Mouse (Mus musculus) adrenal gland, adult 18-20 months (tissue): ENCODE results near the gene Chd9. TPM values are rescaled to one million over a fixed set of nuclear protein-coding genes. Genes with fewer than 3 reads are reported as not detected.
A peak's percentile ranks its signal among the peaks of the same experiment; 100 is the strongest.

Experiments
- DNase-seq, 2 experiments: peaks; one replicate each; pipeline ENCODE4 v3.0.0; 2021 to 2022; ENCODE audit warnings: low spot score in 2 of 2
- total RNA-seq, 2 experiments: library from RNA; stranded (reverse); gene quantifications; 1 replicate in 1 of 2; 2 replicates in 1 of 2; pipeline ENCODE4 v1.2.3; 2021

The Chd9 gene
- total RNA-seq, 2 experiments from 2014 or later: 66.8 to 77.4 TPM

- DNase-seq: no peak
These were observed 6.1 kb downstream of the Chd9 start for GRCm38 (mm10) chr8:90834321-90834672.

DNA sequence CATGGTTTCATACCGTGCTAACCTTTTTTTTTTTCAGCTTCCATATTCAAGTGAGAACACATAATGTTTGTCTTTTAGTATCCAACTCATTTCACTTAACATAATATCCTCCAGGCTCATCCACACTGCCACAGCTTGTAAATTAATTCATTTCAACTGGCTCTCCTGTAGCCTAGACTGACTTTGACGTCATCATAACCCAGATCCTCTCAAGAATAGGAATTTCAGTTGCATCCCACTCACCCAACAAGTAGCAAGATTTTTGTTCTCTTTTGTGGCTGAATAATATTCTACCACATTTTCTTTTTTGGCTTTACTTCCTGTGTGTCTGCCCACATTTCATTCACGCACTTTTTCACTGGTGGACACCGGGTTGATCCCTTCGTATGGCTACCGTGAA, 9.3 kb downstream of the Chd9 start:
- no peak for DNase-seq

- no peak for DNase-seq
These were observed 11.9 kb downstream of the Chd9 start for GRCm38 (mm10) chr8:90839725-90840714.

DNA sequence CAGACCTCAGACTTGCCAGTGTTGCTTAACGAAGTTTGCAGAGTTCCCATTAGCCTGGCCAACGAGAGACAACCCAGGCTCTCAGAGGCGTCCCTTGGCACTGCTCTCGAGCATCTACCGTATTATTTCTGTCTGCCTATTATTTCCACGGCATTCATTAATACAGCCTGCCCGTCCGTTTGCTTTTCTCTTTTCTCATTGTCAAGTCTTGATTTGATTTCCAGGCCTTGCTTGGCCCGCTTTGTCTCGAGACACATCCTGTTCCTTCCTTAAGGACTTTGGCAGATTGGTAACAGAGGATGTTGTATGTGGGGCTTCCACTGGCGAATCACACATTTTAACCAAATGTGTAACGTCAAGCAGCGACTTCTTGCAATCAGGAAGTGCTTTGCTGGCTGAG, 13.2 kb downstream of the Chd9 start:
- DNase-seq: no peak

DNA sequence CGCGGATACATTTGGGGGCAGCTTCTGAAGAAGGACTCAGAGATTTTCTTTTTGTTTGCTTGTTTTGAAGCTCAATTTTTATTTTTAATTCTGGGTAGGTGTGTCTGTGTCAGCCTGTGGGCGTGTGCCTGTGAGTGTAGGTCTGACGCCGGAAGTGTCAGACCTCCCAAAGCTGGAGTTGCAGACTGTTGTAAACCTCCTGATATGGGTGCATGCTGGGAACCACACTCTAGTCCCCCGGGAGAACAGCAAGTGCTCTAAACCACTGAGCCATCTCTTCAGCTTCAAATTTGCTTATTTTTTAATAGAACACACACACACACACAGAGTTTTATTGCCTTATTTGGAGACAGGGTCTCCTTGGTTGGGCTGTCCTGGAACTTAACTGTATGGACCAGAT, 15.0 kb downstream of the Chd9 start:
- no peak for DNase-seq

GRCm38 (mm10) chr8:90844179-90844967, 16.2 kb downstream of the Chd9 start:
- no peak for DNase-seq

DNA sequence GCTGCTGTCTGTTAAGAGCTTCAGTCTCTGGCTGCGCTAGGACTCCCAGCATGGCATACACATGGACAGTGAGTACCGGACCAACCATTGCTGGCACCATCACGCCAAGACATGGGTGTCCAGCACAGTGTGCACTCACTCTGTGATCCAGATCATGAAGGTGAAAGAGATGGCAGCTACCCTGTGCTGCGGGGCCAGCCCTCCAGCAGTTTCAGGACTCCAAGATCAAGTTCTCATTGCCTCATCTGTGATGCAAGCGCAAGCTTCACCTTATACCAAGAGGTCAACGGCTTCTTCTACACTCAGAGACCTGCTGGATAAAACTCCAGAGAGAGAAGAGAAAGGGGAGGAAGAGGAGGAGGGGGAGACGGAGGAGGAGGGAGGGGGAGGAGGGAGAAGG, 19.8 kb downstream of the Chd9 start:
- no peak for DNase-seq

GRCm38 (mm10) chr8:90849462-90850050, 21.4 kb downstream of the Chd9 start:
- no peak for DNase-seq

- DNase-seq: no peak
These were observed 23.4 kb downstream of the Chd9 start for GRCm38 (mm10) chr8:90851544-90851943.

DNA sequence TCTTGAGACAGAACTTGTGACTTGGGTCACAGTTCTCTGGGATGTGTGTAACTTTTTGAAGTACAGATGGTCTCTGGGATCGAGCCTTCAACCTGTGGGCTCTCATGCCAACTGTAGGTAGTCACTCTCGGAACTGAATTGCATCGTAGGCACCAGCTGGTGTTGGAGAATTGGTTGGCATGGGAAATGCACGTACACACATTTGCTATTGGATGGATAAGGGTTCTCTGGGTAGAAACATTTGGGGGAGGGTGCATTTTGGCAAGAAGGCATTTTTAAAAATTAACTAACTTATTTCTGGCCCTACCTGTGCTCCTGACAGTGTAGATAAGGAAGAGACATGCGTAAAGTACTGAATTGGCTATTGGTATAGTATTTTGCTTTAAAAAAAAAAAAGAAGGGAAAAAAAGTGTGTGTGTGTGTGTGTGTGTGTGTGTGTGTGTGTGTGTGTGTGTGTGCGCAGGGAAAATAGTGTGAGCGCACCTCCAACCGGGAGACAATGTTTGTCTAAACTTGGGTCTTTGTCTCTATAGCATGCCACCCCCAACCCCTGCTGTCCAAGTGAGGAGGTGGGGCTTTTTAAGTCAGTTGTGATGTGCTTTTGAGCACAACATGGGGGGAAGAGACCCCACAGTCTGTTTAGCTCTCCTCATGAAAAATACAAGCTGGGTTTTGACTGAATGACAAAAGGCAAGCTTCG, 26.0 kb downstream of the Chd9 start:
- no peak for DNase-seq

DNA sequence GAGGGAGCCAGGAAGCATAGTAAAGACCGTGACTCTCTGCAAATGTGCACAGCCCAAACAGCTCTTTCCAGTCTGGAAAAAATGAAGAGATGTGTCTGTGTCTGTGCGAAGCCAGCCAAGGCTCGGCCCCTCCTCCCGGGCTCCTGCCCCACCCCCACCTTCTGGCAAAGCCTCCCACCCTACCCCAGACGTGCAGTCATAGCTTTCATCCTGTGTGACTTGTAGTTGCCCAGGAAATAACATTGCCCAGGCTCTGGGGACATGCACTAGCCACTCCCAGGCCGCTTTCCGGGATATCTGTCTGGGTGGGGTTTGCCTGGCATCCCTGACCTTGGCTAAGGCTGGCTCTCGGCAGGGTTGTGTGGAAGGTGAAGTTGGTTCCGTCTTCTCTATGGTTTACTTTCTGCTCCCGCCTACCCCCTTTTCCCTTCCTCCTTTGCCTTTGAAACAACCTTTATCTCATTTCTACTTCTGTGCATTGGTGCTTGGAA, 26.6 kb downstream of the Chd9 start:
- no peak for DNase-seq

DNA sequence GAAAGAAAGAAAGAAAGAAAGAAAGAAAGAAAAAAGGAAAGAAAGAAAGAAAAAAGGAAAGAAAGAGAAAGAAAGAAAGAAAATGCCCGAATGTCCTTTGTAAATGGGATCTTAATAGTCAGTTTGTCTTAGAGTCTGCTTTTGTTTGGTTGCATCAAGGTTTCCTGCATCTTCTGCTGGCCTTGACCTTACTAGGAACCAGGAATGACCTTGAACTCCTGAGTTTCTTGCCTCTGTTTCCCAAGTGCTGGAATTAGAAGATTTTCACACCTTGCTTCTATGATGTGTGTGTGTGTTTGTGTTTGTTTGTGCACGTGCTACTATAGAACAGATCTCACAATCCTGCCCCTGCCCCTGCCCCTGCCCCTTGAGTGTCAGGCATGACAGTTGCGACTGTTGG, 28.0 kb downstream of the Chd9 start:
- no peak for DNase-seq

DNA sequence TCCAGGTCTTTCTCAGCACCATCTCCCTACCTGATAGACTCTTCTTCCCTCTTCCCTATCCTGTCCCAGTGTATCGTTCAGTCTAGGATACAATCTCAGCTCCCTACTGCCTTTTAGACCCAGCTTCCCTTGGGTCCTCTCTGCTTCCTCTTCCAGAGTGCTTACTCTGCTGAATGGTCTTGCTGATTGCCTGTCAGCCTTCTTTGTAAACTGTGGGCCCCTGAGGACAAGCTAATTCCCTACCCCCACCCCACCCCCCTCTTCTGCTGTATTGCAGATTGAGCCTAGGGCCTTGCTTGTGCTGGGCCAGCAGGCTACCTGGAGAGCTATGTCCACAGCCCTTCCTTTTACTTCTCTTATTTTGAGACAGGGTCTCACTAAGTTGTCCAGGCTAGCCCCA, 28.8 kb downstream of the Chd9 start:
- no peak for DNase-seq

DNA sequence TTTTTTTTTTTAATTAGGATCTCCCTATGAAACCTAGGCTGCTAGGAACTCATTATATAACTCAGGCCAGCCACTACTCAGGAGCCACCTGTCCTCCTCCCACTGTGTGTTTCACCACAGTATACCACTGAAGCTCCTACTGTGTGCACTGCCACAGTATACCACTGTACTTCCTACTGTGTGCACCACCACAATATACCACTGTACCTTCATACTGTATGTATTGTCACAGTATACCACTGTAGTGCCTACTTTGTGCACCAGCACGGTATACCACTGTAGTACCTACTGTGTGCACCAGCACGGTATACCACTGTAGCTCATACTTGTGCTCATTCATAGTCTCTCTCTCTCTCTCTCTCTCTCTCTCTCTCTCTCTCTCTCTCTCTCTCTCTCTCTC, 29.9 kb downstream of the Chd9 start:
- no peak for DNase-seq

- no peak for DNase-seq
These were observed 33.3 kb downstream of the Chd9 start for GRCm38 (mm10) chr8:90861266-90861944.

- peak in 1 of 2 experiments; percentile 47 for DNase-seq
These were observed 33.9 kb downstream of the Chd9 start for GRCm38 (mm10) chr8:90862038-90862437.

DNA sequence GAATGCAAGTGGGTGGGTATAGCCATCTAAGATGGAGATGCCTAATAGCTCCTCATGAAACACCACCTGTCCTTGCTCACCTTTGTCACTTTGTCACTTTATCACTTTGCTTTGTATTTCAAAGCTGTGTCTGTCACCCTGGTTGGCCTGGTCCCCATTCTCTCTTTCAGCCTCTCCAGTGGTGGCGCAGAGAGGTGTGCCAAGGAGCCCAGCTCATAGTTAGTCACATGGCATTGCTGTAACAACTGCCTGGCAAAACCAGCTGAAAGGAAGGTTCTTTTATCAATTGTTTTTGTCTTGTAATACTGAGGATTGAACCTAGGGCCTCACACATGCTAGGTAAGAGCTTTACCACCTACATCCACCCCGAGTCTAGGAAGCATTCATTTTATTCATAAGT, 38.9 kb downstream of the Chd9 start:
- DNase-seq: no peak

- DNase-seq: no peak
These were observed 39.8 kb downstream of the Chd9 start for GRCm38 (mm10) chr8:90867911-90868310.

GRCm38 (mm10) chr8:90868334-90868733, 40.2 kb downstream of the Chd9 start:
- no peak for DNase-seq
